Mouse (Mus musculus) ES-Bruce4 (cell line): Measurements from ENCODE around the gene Lag3. TPM values are rescaled to one million over a fixed set of nuclear protein-coding genes. Genes with fewer than 3 reads are reported as not detected.

Experiments used
- H3K27ac ChIP-seq: 2 replicates; pipeline ENCODE4 v1.5.1; 2012; ENCODE audit warnings: low read length, inconsistent platforms; ENCODE audit not compliant: insufficient read depth
- H3K27me3 ChIP-seq: 2 replicates; pipeline ENCODE4 v1.6.1; 2012; ENCODE audit warnings: mild to moderate bottlenecking, low read length, inconsistent platforms; ENCODE audit not compliant: control insufficient read depth, poor library complexity, insufficient read depth, severe bottlenecking
- H3K36me3 ChIP-seq: 2 replicates; pipeline ENCODE4 v1.6.1; 2012; ENCODE audit warnings: inconsistent platforms, mild to moderate bottlenecking, low read length, moderate library complexity; ENCODE audit not compliant: control insufficient read depth, poor library complexity, insufficient read depth, severe bottlenecking
- H3K4me1 ChIP-seq: one replicate; pipeline ENCODE4 v1.8.1; 2011; ENCODE audit warnings: low read length; ENCODE audit not compliant: control insufficient read depth, insufficient read depth
- H3K4me3 ChIP-seq: 2 replicates; pipeline ENCODE4 v1.5.1; 2011; ENCODE audit warnings: low read depth, mild to moderate bottlenecking, low read length
- H3K9ac ChIP-seq: 2 replicates; pipeline ENCODE4 v1.6.1; 2012; ENCODE audit warnings: low read depth, mild to moderate bottlenecking, inconsistent platforms; ENCODE audit not compliant: poor library complexity, severe bottlenecking
- H3K9me3 ChIP-seq: replicated peaks from 2 replicates; pipeline ENCODE4 v1.6.1; 2012; ENCODE audit warnings: mild to moderate bottlenecking, low read length, inconsistent platforms; ENCODE audit not compliant: control insufficient read depth, poor library complexity, insufficient read depth, severe bottlenecking
- CTCF ChIP-seq: IDR thresholded peaks from one replicate; pipeline ENCODE4 v1.8.1; 2011; ENCODE audit warnings: low read depth, low read length
- EP300 ChIP-seq: IDR thresholded peaks from 2 replicates; pipeline ENCODE4 v1.6.1; 2011; ENCODE audit warnings: low read depth, low read length; ENCODE audit not compliant: insufficient read depth
- POLR2A ChIP-seq: IDR thresholded peaks from one replicate; pipeline ENCODE4 v1.8.1; 2011; ENCODE audit warnings: low read length; ENCODE audit not compliant: insufficient read depth
- polyA plus RNA-seq: library from polyadenylated mRNA; stranded (reverse); fragments of >200 nt; gene quantifications from 2 replicates; pipeline ENCODE4 v1.2.4, GENCODE M21; 2011; ENCODE audit warnings: low read depth; ENCODE audit not compliant: missing spikeins, insufficient read depth, insufficient read length

The Lag3 gene
- polyA plus RNA-seq, 1 experiment: 5.9 TPM

DNA sequence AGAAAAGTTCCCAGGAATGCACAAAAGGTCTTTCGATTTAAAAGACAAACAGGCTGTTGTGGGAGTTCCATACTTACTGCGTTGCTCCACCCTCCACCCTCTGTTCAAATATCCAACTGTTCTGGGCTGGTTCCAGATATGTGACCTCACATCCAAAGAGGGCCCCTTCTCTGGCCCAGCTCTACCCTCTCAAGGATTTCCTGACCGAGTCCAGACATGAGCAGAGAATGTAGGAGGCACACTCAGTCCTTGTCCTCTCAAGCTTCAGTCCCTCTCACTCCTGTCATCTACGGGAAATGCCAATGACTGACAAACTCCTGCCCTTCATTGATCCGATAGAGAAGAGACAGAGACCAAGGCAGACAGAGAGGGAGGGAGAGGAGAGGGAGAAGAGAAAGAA lies 14.4 kb upstream of the Lag3 start:
- Histone ChIP-seq H3K27me3 (no peaks in the 10 kb centered on the region), H3K9me3 (no peaks in the 10 kb centered on the region), H3K4me1 (no peaks in the 10 kb centered on the region), H3K9ac (0 out of 2 replicates have a peak overlapping the region, but pooled peaks have one; percentile 7), H3K27ac (peak overlapping the region; percentile 55; the same call in 1 of the 2 replicates), H3K36me3 (no peaks in the 10 kb centered on the region), H3K4me3 (no peak overlapping the region)
- TF ChIP-seq EP300 (no peak), CTCF (no peak), POLR2A (no peak)

DNA sequence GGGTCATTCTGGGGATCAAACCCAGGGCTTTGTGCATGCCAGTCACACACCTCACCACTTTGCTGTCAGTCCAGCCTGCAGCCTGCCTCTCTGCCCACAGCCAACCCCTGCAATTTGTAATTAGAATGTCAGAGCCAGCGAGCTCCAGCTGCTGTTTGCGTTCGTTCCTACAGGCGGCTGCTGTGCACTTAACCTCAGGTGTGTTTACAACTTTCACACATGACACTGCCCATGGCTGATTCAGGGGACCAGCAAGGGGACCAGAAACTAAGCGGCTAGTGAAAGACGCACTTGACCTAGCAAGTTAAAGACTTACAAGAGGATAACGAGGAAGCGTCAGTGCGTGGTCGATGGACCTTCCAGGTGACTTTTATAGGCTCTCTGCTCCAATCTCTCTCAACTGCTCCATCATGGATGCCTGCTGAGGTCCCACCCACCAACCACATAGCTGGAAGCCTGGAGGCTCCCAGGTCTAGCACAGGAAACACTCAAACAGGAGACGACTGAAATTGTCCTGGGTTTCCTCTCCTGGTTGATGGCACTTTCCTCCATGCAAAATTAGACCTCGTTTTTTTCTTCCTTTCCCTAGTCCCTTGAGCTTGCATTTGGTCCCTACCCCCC lies 13.8 kb upstream of the Lag3 start:
- no peaks in the 10 kb centered on the region for H3K4me1 ChIP-seq
- no peak overlapping the region for H3K27ac ChIP-seq
- H3K9me3 ChIP-seq: no peaks in the 10 kb centered on the region
- H3K36me3 ChIP-seq: no peaks in the 10 kb centered on the region
- H3K27me3 ChIP-seq: no peaks in the 10 kb centered on the region
- H3K4me3 ChIP-seq: no peak overlapping the region
- H3K9ac ChIP-seq: no peak overlapping the region
- no peak for TF ChIP-seq CTCF
- no peak for TF ChIP-seq EP300
- TF ChIP-seq POLR2A: no peak

DNA sequence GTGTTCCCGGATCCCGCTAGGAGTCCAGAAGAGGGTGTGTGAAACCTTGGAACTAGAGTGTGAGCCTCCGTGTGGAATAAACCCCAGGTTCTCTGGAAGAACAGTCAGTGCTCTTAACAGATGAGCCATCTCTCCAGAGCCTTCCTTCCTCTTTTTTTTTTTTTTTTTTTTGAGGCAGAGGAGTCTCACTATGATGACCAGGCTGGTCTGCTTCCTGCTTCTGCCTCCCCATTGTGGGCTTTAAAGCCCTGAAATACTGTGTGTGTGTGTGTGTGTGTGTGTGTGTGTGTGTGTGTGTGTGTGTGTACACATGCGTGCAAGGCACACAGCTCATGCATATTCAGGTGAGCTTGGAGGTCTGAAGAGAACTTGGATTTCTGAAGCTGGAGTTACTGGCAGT lies 10.0 kb upstream of the Lag3 start:
- Histone ChIP-seq H3K27ac (peak overlapping the region; percentile 32; the same call in 1 of the 2 replicates), H3K4me1 (no peaks in the 10 kb centered on the region), H3K4me3 (no peak overlapping the region), H3K9ac (peak overlapping the region; percentile 81; the same call in 1 of the 2 replicates), H3K36me3 (no peaks in the 10 kb centered on the region), H3K9me3 (no peaks in the 10 kb centered on the region), H3K27me3 (no peaks in the 10 kb centered on the region)
- no peak for TF ChIP-seq CTCF
- no peak for TF ChIP-seq POLR2A
- no peak for TF ChIP-seq EP300

DNA sequence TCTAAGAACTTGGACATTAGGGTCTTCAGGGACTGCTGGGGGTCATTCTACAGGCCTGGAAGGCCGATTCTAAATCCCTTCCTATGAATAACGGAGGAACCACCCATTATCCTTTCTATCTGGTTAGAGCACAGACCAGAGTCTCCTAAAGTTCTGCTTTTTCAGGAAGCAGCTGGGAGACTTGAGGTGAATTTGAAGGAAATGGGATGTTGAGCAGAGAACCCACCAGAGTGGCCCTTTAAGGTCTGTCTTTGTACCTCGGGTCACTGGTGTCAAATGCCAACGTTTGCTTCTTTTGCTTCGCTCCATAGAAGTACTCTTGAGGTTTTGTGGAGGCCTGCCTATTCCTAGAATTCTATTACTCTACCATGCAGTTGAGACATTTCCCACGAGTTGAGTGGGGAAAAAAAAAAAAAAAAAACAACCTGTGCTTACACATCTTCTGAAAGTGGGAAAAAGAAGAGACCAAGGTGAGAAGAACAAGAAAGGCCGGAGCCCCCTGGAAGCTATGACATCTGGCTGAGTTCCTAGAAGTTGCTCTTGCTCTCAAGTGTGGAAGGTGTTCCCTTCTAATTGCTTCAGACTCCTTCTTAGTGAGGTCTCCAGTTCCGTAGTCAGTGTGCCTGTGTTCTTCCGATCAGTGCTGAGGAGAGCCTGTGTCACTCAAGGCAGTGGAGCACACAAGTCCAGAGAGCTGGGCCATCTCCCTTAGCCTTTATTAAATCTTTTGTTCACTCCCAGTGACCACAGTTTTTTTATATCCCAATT lies 9.0 kb upstream of the Lag3 start:
- peak overlapping the region; percentile 97 for H3K27ac ChIP-seq
- TF ChIP-seq CTCF (no peak), POLR2A (no peak), EP300 (no peak)
- no peaks in the 10 kb centered on the region for H3K4me1 ChIP-seq
- H3K27me3 ChIP-seq: no peaks in the 10 kb centered on the region
- peak overlapping the region; percentile 81 for H3K9ac ChIP-seq
- H3K36me3 ChIP-seq: no peaks in the 10 kb centered on the region
- H3K4me3 ChIP-seq: peak overlapping the region; percentile 91
- no peaks in the 10 kb centered on the region for H3K9me3 ChIP-seq

DNA sequence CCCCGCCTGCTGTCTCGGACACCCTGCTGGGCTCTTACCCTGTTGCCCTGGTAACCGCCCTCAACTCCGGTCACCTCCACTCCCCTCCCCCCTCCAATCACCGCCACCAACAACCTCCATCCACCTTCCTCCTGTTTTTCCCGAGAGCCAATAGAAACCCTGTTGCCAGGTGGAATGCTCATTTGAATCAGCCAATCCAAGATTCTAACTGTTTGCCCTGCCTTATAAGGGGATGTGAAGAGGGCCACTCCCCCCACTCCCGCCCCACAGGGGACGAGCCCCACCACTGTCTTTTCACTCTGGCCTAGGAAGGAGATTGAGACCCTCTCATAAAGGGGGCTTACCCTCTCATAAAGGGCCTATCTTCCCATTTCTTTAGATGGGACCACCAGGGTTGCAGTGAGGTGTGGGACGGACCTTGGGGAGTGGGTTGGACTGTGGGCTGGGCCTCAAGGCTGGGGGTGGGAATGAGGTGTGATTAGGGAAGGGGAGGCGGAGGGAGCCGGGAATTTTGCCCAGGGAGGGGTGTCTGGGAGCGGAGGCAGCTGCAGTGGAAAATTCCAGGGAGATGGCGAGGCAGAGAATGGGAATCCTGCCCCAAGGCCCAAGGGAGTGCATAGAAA lies 8.3 kb upstream of the Lag3 start, which contains the start of gene Ptms:
Ptms (minus strand) TSS at position 409 of the 623 bp plus-strand sequence.
- Histone ChIP-seq H3K9me3 (no peaks in the 10 kb centered on the region), H3K36me3 (no peaks in the 10 kb centered on the region), H3K27me3 (no peaks in the 10 kb centered on the region), H3K27ac (peak within 1 kb of the TSS; percentile 97), H3K4me1 (no peaks in the 10 kb centered on the region), H3K9ac (peak within 1 kb of the TSS; percentile 99), H3K4me3 (peak within 1 kb of the TSS; percentile 91)
- TF ChIP-seq CTCF (no peak), EP300 (peak; percentile 80; the same call in 1 of the 2 replicates), POLR2A (peak; percentile 8)
